Mouse (Mus musculus) liver, adult 2 months (tissue): ENCODE data around the gene Enox1.
"Not testable (repeated sequence)": the region's sequence is repeated elsewhere in the genome, so short reads cannot be mapped to it uniquely, and the experiment has no call there.

Experiments used
- CTCF ChIP-seq: fragments of 200-500 bp; IDR thresholded peaks from 2 replicates; pipeline ENCODE4 v1.5.1; 2011; ENCODE audit warnings: low read depth, low read length, control low read depth
- POLR2A ChIP-seq: fragments of 200-500 bp; IDR thresholded peaks from 2 replicates; pipeline ENCODE4 v1.6.1; 2011; ENCODE audit warnings: low read length, control low read depth; ENCODE audit not compliant: insufficient read depth; ENCODE audit errors: extremely low read depth

DNA sequence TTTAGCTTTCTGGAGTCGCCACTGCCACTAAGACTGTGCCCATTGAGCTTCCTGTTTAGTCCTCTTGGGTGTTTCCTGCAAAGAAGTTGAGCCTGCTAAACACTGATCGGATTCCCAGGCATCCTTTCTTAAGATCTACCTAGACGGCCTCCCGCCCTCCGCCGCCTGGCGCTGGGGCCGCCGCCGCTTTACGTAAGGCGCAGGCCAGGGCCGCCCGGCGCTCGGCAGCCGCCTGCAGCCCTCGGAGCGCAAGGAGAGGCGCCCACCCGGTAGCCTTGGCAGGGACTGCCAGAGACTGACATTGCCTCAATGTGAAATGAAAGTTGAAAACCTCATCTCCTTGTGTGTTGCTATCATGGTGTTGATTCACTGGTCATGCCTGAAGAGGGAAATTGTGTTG lies 383.0 kb downstream of the Enox1 start:
- not testable (repeated sequence) for TF ChIP-seq CTCF, POLR2A
